Mouse (Mus musculus) kidney, embryonic 16.5 days (tissue): ENCODE measurements around the gene Wscd1. TPM values are rescaled to one million over a fixed set of nuclear protein-coding genes. Genes with fewer than 3 reads are reported as not detected.
A peak's percentile ranks its signal among the peaks of the same experiment; 100 is the strongest.

Source experiments
- ATAC-seq: fragments of 200-750 bp; cut with Nextera tagmentation; 2 replicates; pipeline ENCODE4 v1.8.0; 2017; ENCODE audit warnings: moderate TSS enrichment; ENCODE audit not compliant: low FRiP score, low TSS enrichment
- H3K27ac ChIP-seq: fragments of 300-500 bp; sonication (generic); 2 replicates; pipeline ENCODE4 v1.5.1; 2014; ENCODE audit warnings: low read length
- H3K27me3 ChIP-seq: fragments of 300-500 bp; sonication (generic); 2 replicates; pipeline ENCODE4 v1.6.1; 2014; ENCODE audit warnings: low read length, control low read depth, mixed read lengths; ENCODE audit not compliant: insufficient read depth
- H3K36me3 ChIP-seq: fragments of 300-500 bp; sonication (generic); 2 replicates; pipeline ENCODE4 v1.6.1; 2014; ENCODE audit warnings: low read length, control low read depth, mixed read lengths; ENCODE audit not compliant: insufficient read depth
- H3K4me1 ChIP-seq: fragments of 300-500 bp; sonication (generic); 2 replicates; pipeline ENCODE4 v1.6.1; 2014; ENCODE audit warnings: low read length, control low read depth, mixed read lengths; ENCODE audit not compliant: insufficient read depth
- H3K4me2 ChIP-seq: fragments of 300-500 bp; sonication (generic); replicated peaks from 2 replicates; pipeline ENCODE4 v1.6.1; 2014; ENCODE audit warnings: low read depth, low read length
- H3K4me3 ChIP-seq: fragments of 300-500 bp; sonication (generic); 2 replicates; pipeline ENCODE4 v1.5.1; 2014; ENCODE audit warnings: mild to moderate bottlenecking, low read length
- H3K9ac ChIP-seq: fragments of 300-500 bp; sonication (generic); replicated peaks from 2 replicates; pipeline ENCODE4 v1.6.1; 2014; ENCODE audit warnings: low read length
- H3K9me3 ChIP-seq: fragments of 300-500 bp; sonication (generic); 2 replicates; pipeline ENCODE4 v1.6.1; 2016; ENCODE audit warnings: low read length, control low read depth
- WGBS: fragments of 180-500 bp; shearing (Covaris S2); extraction: QIAGEN DNeasy Blood & Tissue Kit; methylation state at CpG from one replicate; pipeline ENCODE4 v1.1.7; 2014; 5-methylcytosine and 5-hydroxymethylcytosine counted together
- polyA plus RNA-seq: library from polyadenylated mRNA; unstranded; fragments of >200 nt; fragmentation: Nextera tagmentation; extraction: Ambion mirVana; gene quantifications from 2 replicates; pipeline ENCODE4 v1.2.1, GENCODE M21; 2015

The Wscd1 gene
- polyA plus RNA-seq, 1 experiment from 2014 or later = 18.1 TPM

DNA sequence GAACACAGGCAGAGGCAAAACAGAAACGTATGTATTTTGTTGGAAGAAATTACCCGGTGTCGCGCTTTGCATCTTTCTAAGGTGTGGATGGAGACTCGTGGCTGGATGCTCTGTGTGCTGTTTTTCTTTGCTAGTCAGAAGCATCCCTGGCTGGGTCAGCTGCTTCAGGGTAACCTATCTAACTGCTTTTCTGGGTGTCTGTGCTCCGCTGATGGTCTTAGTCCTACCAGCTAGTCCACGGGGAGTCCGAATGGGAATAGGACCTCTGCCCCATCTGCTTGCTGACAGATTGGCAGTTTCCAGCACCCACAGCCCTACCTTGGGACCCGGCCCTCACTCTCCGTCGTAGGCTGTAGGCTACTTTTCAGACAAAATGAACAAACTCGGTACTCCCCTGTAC lies 2.0 kb downstream of the Wscd1 start:
- Histone ChIP-seq H3K36me3 (no peaks in the 10 kb centered on the region), H3K27me3 (peaks cover 38% of the 10 kb centered on the region), H3K9me3 (no peaks in the 10 kb centered on the region), H3K4me1 (peaks cover 15% of the 10 kb centered on the region; the same call in 1 of the 2 replicates), H3K27ac (no peak overlapping the region), H3K4me3 (peak overlapping the region; percentile 54), H3K4me2 (peak overlapping the region; percentile 96), H3K9ac (peak overlapping the region; percentile 62)
- WGBS = 31% methylated on average over 12 of the region's 12 CpGs
- ATAC-seq = no peak

DNA sequence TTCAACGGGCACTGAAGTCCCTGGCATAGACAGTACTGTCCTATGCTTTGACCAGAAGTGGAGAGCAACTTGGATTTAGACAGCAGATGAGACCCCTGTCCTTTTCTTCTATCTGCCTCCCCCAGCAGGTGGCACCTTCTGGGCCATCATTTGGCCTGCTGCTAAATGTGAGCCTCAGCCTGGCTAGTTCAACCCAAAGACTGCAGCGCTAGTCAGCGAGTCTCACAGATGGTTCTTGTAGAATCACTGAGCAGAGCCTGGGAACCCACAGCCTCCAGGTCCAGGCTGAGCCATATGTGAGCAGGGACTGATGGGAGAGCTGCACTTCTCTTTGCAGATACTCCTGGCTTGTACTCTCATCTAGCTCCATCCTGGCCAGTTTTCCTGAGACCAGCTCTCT lies 2.9 kb downstream of the Wscd1 start:
- H3K4me1 ChIP-seq = peaks cover 15% of the 10 kb centered on the region; the same call in 1 of the 2 replicates
- no peak overlapping the region for H3K27ac ChIP-seq
- H3K4me2 ChIP-seq = no peak overlapping the region
- WGBS = 85% methylated on average over 3 of the region's 3 CpGs
- no peak overlapping the region for H3K9ac ChIP-seq
- no peaks in the 10 kb centered on the region for H3K36me3 ChIP-seq
- no peak for ATAC-seq
- no peaks in the 10 kb centered on the region for H3K9me3 ChIP-seq
- peaks cover 38% of the 10 kb centered on the region for H3K27me3 ChIP-seq
- no peak overlapping the region for H3K4me3 ChIP-seq

GRCm38 (mm10) chr11:71755115-71755514 lies 5.4 kb downstream of the Wscd1 start:
- WGBS = 68% methylated on average over 2 of the region's 2 CpGs
- Histone ChIP-seq H3K27ac (no peak overlapping the region), H3K4me1 (peaks cover 11% of the 10 kb centered on the region; the same call in 1 of the 2 replicates), H3K9me3 (no peaks in the 10 kb centered on the region), H3K9ac (no peak overlapping the region), H3K4me2 (no peak overlapping the region), H3K36me3 (no peaks in the 10 kb centered on the region), H3K4me3 (no peak overlapping the region), H3K27me3 (peaks cover 31% of the 10 kb centered on the region)
- ATAC-seq = no peak

- Histone ChIP-seq H3K9me3 (no peaks in the 10 kb centered on the region), H3K4me1 (peaks cover 3% of the 10 kb centered on the region; the same call in 1 of the 2 replicates), H3K27me3 (peaks cover 19% of the 10 kb centered on the region), H3K36me3 (no peaks in the 10 kb centered on the region), H3K27ac (no peak overlapping the region), H3K9ac (no peak overlapping the region), H3K4me3 (no peak overlapping the region), H3K4me2 (no peak overlapping the region)
- ATAC-seq = no peak
- 36% methylated on average over 3 of the region's 3 CpGs for WGBS
Observed at GRCm38 (mm10) chr11:71756325-71756724, 6.6 kb downstream of the Wscd1 start.

GRCm38 (mm10) chr11:71758211-71759110 lies 8.7 kb downstream of the Wscd1 start:
- Histone ChIP-seq H3K9ac (no peak overlapping the region), H3K36me3 (no peaks in the 10 kb centered on the region), H3K9me3 (no peaks in the 10 kb centered on the region), H3K27ac (no peak overlapping the region), H3K27me3 (no peaks in the 10 kb centered on the region), H3K4me2 (no peak overlapping the region), H3K4me1 (no peaks in the 10 kb centered on the region), H3K4me3 (no peak overlapping the region)
- WGBS = 50% methylated on average over 21 of the region's 21 CpGs
- ATAC-seq = no peak

- H3K36me3 ChIP-seq = no peaks in the 10 kb centered on the region
- H3K9ac ChIP-seq = no peak overlapping the region
- no peaks in the 10 kb centered on the region for H3K4me1 ChIP-seq
- no peak overlapping the region for H3K27ac ChIP-seq
- WGBS = 72% methylated on average over 9 of the region's 9 CpGs
- ATAC-seq = no peak
- H3K27me3 ChIP-seq = no peaks in the 10 kb centered on the region
- no peak overlapping the region for H3K4me2 ChIP-seq
- H3K9me3 ChIP-seq = no peaks in the 10 kb centered on the region
- H3K4me3 ChIP-seq = no peak overlapping the region
Observed at GRCm38 (mm10) chr11:71760991-71761390, 11.3 kb downstream of the Wscd1 start.

GRCm38 (mm10) chr11:71763154-71763553 lies 13.4 kb downstream of the Wscd1 start:
- Histone ChIP-seq H3K27me3 (no peaks in the 10 kb centered on the region), H3K4me3 (no peak overlapping the region), H3K4me2 (no peak overlapping the region), H3K9me3 (no peaks in the 10 kb centered on the region), H3K4me1 (no peaks in the 10 kb centered on the region), H3K27ac (no peak overlapping the region), H3K9ac (no peak overlapping the region), H3K36me3 (no peaks in the 10 kb centered on the region)
- WGBS = 26% methylated on average over 5 of the region's 5 CpGs
- ATAC-seq = no peak

DNA sequence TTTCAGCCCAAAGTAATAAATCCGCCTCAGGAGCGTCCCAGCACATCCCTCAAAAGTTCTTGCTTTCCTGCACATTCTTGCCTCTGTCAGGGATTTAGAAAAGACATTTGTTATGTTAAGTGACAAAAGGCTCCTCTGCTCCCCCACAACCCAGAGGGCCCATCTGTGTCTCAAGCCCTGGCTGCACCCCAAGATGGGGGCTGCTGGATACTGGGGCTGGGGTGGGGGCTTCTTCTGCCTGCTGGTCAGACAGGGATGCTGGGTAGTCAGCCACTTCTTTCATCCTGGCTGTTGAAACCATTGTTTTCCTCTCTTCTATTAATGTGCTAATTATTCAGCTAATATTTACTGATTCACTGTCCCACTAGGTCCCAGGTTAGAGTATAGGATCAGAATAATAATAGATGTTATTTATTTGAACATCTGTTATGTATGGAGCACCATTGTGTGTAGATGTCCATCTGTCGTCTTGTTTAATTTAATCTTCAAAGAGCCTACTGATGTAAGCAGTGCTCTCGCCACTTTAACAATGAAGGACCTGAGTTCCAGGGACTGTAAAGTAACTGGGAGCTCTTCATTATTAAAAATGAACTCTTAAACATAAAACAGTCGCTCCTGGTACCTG lies 14.0 kb downstream of the Wscd1 start:
- no peak overlapping the region for H3K27ac ChIP-seq
- ATAC-seq = no peak
- no peaks in the 10 kb centered on the region for H3K4me1 ChIP-seq
- no peak overlapping the region for H3K4me3 ChIP-seq
- 56% methylated on average over 5 of the region's 5 CpGs for WGBS
- H3K27me3 ChIP-seq = no peaks in the 10 kb centered on the region
- H3K9ac ChIP-seq = no peak overlapping the region
- H3K4me2 ChIP-seq = no peak overlapping the region
- no peaks in the 10 kb centered on the region for H3K9me3 ChIP-seq
- H3K36me3 ChIP-seq = no peaks in the 10 kb centered on the region

- no peaks in the 10 kb centered on the region for H3K4me1 ChIP-seq
- H3K27ac ChIP-seq = no peak overlapping the region
- H3K9ac ChIP-seq = no peak overlapping the region
- H3K9me3 ChIP-seq = no peaks in the 10 kb centered on the region
- no peaks in the 10 kb centered on the region for H3K27me3 ChIP-seq
- 63% methylated on average over 2 of the region's 2 CpGs for WGBS
- H3K36me3 ChIP-seq = no peaks in the 10 kb centered on the region
- no peak for ATAC-seq
- no peak overlapping the region for H3K4me3 ChIP-seq
- H3K4me2 ChIP-seq = no peak overlapping the region
Observed at GRCm38 (mm10) chr11:71764743-71765142, 15.0 kb downstream of the Wscd1 start.

DNA sequence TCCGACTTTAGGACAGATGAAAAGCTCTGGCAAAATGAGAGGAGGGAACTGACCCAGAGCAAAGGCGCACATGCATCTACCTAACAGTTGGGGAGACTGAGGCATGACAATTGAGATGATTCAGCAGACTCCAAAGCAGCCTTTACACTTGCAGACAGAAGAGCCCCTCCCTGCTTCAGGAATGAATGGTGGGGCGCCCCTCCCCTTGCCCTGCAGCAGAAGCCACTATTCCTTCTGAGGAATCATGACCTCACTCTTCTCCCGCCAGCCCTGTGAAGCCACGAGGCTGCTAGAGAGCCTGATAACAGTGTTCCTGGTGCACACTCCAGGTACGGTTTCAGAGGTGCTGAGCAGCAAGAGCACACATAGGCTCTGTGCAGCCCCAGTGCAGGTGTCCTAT lies 15.6 kb downstream of the Wscd1 start:
- H3K27me3 ChIP-seq = no peaks in the 10 kb centered on the region
- H3K9ac ChIP-seq = no peak overlapping the region
- WGBS = 47% methylated on average over 6 of the region's 6 CpGs
- H3K36me3 ChIP-seq = no peaks in the 10 kb centered on the region
- no peak for ATAC-seq
- H3K4me2 ChIP-seq = no peak overlapping the region
- no peaks in the 10 kb centered on the region for H3K4me1 ChIP-seq
- H3K4me3 ChIP-seq = no peak overlapping the region
- H3K9me3 ChIP-seq = no peaks in the 10 kb centered on the region
- H3K27ac ChIP-seq = no peak overlapping the region
